Mouse (Mus musculus) thymus, postnatal 10 days (tissue): ENCODE data around the gene Alkbh3.

Experiments used
- DNase-seq, 2 experiments: peaks; one replicate each; pipeline ENCODE4 v3.0.0; 2021; ENCODE audit warnings: low spot score in 2 of 2

Gene Alkbh3

DNA sequence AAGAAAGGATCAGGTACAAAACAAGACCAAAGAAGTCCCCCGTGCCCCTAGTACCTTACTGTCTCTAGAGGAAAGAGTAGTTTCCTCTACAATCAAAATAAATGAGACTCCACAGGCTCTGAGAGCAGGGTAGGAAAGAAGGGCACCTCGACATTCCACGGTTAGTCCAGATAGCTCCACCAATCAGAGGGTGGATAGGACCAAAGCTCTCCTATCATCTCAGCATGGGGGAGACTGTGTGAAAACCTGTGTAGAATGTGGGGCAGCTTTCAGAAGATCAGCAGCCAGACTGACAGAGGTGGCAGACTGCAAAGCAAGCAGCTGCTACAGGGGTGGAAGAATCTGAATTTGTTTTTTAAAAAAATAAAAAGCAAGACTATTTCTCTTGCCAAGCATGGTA lies 17.8 kb downstream of the Alkbh3 start:
- DNase-seq = no peak

DNA sequence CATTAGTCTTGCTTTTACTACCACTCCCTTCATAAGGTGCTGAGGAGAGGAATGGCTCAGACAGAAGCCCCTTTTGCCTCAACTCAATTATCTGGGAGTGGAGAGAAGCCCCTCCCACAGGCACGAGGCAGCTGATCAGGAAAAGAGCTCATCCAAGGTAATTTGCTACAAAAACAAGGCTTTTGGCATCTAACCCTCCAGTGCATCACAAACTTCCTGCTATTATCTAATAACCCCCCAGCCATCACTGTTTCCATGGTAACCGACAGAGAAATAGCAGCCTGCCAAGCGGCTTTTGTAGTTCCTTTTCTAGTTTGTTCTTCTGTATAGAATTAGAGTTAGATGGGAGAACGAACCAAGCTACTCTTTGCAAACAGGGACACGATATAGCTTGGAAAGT lies 18.3 kb downstream of the Alkbh3 start:
- no peak for DNase-seq

DNA sequence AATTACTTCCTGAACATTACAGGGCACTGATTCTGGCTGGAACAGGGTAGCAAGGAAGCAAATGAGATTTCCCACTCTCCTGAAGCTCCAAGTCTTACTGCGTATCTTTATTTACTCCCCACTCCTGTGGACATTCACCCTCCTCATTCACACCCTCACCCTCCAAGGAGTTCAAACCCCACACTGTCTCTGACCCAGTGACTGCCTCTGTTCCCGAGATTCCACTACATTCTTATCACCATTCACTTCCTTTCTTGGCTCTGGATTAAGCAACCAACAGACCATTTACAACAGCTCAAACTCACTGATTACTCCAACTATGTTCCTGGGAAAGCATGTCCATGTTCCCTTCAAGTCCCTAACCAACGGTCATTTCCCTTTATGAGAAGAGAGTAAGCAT lies 19.3 kb downstream of the Alkbh3 start:
- no peak for DNase-seq

DNA sequence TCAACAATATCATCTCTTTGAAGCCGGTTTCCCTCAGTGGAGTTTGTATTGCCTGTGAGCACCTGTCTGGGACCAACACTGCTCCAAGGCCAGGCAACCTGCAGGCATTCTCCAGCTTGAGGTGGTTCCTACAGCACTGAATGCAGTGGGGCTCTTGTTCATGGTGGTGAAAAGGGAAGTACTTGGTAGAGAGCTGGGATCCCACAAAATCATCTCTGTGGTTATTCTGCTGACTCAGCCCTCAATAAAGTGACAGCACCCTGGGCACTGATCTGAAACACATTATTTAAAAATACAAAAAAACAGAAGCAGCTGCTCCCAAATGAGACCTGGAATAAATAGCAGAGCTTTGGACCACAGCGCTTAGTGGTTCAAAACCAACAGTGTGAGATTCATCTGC lies 22.2 kb downstream of the Alkbh3 start:
- no peak for DNase-seq

DNA sequence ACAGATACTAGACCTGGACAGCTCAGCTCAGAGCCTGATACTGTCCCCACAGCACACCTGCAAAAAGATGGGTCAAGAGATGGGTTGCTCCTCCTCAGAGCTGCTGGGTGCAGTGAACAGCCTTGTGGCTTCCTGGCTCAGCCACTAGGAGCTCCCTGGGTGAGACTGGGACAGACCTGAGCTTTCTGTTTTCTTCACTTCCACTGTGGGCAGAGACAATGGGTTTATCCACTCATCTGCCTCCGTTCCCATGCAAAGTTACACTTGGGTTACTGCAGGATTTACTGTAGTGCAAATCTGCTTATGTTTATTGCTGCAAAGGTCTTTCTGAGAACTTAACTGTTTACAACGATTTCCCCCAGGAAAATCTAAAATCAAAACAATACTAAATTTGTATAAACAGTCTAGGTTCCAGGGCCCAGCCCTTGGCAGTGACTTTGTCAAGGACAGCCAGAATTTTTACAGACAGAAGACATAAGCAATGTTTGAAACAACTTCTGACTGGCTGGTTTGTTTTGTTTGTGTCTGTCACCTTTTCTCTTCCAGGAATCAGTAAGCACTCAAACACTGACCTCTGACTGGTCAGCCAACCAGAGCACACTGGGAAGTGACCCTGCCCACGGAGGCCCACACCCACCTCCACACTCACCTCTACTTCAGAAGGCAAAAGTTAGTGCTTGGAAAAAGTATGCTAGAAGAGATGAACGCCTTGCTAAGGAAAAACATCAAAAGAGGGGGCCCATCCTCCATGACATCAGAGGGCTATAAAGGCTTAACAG lies 28.0 kb downstream of the Alkbh3 start:
- no peak for DNase-seq

DNA sequence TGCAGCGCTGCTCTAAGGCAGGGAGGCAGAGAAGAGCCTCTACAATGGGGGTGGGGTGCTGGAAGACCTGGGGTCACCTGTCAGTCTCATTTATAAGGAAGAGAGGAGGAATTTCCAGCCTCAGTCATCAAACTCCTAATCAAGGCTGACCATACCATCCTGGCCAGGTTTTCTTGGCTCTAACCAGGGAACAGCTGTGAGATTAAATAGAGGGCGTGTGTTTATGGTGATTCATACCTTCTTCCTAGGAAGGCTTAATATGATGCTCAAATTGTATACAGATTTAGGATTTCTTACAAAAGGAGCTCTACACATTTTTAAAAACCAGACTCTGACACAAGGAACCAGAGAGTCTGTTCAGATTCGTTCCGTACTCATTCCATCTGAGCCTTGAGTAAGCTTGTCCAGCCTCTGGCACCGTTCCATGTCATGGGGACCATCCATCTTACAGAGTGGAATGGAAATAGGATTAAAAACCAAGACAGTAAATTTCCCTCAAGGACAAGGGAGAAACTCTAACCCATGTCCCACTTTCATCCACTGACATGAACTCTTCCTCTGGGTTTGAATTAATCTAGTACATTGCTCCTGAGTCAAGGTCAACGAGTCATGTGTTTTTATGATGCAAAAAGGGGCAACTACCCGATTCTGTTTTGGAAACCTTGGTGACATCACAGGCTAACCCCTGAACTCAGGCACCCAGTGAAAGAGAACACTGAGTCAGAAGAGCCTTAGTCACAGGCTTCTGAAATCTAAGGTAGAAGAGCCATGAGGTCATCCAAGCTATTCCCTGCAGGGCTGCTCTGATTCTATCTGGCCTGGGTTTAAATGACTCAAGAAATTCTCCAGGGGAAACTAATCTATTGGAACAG lies 31.1 kb downstream of the Alkbh3 start:
- no peak for DNase-seq

DNA sequence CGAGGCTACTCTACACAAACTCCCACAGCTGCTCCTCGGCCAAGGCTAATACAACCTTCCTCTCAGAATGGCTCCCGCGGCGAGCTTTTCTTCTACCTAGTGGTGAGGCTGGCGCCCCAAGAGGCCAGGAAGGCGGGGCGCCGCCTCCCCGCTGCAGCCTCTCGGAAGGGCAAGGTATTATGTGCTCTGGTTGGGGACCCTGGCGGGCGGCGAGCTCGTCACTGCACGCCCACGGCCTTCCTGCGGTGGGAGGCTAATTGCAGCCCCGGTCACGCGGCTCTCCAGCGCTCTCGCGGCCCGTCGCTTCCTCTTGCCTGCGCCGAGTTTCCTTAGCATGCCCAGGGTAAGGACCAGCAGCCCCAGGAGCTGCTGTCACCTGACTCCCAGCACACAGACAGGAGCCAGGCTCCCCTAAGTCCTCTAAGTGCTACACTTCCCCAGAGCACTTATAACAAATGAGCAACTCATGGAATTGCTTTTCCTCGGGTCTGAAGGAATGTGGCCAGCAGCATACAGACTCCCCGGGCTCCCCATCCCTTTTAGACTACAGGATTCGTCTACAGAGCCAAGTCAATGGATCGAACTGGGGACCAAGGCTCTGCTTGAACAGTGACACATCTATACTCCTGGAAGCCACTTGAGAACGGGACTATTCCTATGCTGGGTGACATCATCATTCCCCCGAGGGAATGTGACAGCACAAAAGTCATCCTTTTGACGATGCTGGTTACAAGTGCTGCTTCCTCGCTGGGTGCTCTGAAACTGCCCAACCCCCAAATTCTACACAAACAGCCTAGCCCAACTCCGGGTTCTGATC lies 34.0 kb downstream of the Alkbh3 start:
- DNase-seq = peak in 1 of 2 experiments; percentile 41

DNA sequence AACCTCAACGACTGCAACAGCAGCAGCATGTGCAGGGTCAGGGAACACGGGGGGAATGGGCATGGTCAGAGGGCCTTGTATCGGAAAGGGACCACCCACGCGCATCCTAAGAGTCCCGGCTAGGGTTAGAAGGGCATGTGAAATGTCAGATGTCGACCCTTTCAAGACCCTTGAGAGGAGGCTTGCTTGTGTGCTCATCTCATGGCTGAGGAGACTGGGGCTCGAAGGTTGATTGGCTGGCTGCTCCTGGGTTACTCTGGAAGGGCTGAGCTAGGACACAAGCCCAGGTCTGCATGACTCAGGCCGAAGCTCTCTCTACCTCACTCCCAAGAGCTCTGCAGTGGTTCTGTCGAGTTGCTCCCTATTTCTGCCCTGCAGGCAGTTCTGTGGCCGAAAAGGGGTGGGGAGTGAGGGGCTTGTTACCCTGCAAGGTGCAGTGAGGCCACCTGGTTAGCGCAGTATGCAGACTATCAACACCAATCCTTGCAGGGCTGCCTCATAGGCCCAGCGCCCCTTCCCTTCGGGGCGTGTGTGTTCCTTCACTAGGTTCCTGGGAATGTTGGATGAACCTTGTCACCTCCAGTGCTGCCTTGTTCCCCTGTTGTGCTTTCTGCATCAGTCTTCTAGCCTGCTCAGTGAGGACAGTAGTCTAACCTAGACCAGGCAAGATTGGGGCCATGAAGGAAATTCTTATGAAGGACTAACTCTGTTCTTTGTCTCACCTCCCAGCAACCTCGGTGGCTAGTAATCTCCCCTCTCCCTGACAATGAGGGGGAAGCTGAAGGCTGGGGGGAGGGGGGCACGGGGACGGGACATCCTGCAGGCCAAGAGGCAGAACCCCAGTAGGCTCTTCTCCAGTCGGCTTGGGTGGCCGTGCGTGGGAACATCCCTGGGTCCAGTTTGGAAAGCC lies 34.8 kb downstream of the Alkbh3 start:
- DNase-seq = no peak

DNA sequence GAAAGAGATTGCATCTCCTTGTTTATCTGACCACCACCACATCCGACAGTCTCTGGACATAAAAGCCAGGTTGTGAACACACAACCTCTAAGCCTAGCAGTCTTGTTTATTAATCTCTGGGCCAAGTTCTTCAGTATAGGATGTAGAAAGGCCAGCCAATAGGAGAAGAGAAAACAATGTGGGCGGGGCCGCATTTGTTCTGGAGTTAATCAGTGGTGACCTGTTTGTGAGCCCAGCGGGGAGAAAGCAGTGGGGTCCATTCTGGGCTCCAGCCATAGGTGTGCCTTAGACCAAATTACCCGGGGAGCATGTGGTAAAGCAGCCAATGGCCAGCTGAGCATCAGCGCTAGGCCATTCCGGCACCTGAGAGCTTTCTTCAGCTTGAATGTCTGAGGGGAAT lies 35.6 kb downstream of the Alkbh3 start:
- DNase-seq = no peak

DNA sequence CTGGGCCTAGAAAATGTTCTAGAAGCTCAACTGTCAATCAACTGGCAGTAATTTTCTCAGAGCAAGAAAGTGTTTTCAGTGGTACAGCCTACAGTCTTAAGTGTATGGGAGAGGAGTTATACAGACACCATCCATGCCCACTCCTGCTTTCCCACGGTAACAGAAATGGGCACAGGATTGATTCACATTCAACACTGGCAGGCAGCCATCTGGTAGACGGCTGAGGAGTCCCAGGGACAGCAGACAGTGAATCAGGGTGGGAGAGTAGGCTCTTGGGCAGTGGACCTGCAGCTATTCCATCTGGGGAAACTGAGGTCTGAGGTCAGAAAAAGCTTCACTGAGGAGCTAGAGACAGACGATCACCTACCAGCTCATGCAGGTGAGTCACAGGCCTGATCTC lies 39.0 kb downstream of the Alkbh3 start:
- DNase-seq = no peak

DNA sequence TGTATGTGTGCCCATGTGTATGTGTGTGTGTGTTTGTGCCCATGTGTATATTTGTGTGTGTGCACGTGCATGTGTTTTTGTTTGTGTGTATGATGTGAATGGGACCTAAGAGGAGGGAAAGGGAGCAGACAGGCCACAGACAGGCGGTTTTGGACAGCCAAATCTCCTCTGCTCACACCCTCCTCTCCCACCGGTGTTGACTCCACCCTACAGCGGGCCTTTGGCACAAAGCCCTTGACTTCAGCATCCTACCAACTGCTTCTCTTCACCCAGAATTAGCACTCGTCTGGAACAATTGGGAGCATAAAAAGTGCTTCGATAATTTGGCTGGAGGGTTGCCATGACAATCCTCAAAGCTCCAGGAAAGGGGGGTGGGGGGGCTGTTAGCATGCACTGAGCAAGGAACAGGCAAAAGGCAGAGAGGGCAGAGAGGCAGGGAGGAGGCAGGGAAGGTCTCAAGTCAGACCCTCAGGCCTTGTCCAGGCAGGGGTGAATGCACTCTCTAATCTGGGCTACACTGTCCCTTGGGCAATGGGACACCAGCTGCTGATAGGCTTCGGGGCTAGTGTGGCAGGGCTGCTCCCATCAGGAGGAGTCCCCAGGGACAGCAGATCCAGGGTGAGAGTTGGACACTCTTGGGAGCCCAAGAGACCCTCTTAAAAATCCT lies 46.0 kb downstream of the Alkbh3 start:
- no peak for DNase-seq

DNA sequence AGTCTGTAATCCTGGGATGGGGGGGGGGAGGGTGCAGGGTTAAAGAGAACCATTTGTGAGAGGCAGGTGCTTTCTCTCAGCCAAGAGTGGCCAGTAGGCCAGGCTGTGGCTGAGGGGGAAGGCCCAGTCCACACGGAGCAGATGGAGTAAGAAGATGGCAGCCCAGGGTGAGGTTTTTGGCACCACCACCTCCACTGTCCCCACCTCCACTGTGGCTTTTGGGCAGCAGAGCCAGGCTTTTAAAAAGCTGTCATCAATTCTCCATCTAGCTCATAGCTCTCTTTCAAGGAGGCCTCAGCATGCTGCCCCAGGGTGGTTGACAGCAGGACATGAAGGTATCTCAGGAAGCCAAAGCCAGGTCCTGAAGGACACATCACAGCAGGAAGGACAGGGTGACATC lies 46.8 kb downstream of the Alkbh3 start:
- no peak for DNase-seq

DNA sequence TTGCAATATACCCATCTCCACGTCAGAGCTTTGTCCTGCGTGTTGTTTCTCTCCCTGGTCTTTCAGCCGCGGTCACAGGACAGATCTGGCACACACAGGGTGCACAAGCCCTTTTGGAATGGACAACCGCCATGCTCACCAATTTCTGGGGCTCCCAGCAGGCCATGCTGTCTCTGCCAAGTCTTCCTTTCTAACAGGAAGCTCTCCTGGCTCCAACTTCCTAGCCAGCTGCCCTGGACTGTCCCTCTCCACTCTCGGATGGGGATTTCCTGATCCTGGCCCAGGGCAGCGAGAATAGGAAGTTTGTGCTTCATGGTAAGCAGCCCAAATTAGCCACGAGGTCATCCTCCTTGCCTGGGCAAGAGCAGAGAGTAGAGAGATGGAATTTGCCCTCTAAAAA lies 48.9 kb downstream of the Alkbh3 start:
- no peak for DNase-seq

DNA sequence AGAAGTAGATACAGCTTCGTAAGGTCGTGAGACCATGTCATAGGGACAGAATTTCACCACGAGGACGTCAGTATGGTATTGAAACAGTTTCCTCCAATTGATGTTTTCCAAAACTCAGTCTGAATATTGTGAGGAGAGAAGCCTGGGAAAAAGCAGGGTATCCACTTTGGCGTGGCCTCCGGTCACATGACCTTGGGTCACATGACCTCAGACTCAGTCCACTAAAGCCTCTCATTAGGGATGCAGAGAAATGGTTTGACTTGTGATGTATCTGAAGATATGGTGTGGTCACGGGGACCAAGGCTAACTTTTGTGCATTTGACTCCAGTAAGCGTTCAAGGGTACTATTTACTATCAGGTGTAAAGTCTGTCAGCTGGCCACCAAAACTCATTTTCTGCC lies 51.3 kb downstream of the Alkbh3 start:
- no peak for DNase-seq

DNA sequence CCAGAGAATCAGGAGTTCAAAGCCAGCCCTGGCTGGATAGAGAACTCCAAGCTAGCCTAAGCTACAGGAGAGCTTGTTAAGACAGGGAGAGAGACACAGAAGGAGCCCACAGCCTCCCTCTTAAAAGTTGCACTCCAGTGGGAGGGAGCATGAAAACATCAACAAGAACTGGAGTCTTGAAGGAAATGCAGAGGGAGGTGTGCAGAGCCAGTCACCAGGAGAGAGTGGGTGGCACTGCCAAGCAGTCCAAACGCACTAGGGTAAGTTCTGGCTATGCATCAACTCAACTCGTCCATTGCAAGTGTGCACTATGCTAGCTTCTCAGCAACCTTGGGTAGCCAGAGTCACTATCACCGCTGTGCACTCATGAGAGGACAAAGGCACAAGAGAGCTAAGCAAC lies 52.4 kb downstream of the Alkbh3 start:
- DNase-seq = no peak

DNA sequence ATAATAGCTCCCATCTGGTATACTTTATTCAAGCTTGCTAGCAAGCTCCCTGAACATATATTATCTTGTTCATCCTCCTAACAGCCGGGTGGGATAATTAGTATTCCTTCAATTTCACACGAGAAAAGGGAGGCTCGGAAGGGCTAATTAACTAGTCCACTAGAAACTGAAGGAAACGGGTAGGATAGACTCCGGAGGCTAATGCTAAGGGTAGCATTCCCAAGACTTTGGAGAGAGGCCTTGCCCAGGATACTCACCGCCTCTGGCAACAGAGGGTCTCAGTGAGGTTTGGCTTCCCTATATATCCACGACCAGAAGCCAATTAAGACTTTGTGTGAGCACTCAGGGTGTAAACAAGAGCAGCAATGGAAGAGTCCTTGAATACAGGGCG lies 52.8 kb downstream of the Alkbh3 start:
- DNase-seq = no peak

DNA sequence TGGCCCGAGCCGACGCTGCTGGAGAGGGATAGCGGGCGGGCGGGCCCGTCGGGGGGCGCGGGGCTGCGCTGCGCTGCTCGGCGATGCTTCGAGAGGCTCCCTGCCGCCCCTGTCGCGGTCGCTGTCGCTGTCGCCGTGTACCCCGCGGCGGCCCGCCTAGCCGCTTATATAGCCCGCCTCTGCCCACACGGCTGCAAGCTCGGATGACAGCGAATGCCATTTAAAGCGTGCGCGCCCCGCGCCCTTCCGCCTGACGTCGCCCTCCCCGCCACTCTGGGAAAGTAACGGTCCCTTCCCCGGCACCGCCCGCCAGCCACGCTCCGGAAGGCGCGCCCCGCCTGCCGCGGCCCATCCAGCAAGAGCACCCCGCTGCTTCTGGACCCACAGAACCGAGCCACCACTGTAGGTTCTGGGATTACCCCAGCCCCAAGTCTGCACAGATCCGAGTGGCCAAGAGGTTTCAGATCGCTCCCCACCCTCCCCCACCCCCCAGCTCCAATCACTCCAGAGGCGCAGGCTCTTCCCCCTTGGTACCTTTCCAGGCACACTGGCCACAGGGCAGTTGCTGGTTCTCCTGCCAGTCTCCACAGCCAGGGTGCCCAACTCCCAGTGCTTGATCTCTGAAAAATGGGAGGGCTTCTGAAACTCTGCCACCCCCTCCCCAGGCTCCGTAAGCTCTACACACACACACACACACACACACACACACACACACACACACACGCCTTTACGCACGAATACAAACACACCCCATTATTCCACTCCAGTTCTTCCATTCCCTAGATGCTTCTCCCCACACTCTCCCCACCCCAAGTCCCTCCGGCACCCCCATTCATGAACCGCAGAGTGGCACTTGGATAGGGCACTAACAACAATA lies 53.5 kb downstream of the Alkbh3 start, which contains the start of gene Gm13889:
Gene Gm13889, minus strand, starts transcription at position 294 of the 877 bp plus-strand sequence.
- peak; percentile 12 to 38 for DNase-seq

DNA sequence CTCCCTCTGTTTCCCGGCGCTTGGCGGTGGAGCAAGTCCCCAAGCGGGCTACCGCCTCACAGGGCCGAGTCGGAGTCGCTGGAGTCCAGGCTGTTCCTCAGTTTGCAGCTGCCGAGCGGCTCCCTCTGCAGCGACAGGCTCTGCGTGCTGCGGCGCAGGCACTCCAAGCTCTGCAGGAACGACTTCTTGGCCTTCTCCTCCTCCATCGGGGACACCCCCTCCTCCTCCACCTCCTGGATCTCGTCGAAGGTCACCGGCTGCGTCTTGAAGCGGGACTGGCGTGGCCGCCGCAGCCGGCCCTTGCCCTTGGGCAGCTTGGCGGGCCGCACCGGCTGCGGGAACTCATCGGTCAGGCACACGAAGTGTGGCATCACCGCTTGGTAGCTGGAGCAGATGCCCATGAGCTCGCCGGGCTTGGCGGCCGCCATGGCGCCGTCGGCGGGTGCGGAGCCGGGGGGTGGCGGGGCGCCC lies 54.2 kb downstream of the Alkbh3 start:
- no peak for DNase-seq

DNA sequence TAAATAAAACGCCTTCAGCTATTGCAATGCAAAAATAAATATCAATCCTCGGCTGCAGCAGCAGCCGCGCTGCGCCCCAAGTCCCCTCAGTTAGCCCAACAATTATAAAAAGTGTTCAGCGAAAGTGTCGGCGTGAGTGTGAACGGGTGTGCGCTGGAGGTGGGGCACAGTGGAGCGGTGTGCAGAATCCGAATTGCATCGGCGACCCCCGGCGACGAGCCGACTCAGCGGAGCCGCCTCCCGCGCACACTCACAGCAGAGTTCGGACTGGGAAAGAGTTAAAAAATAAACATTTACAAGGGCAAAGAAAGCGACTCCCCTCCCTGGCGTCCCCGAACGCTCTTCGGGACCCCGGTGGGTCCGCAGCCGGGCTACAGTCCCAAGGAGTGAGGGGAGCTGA lies 54.7 kb downstream of the Alkbh3 start:
- no peak for DNase-seq
